ENCODE assay signal across 11 mouse cellular contexts in genomic region chr4:134754371-134754770, GRCm38 (mm10). TPM values are rescaled to one million over a fixed set of nuclear protein-coding genes. Genes with fewer than 3 reads are reported as not detected.
DNase-seq lines count a peak whose midpoint lies in the region; ATAC-seq and TF ChIP-seq lines count a peak whose summit lies in the region.
"Had no signal": no experiment of that assay in that cellular context is flagged by ENCODE, and none has a peak within 500 bp of the region (broad histone marks: within the 10 kb centered on the region; RNA-seq: fewer than 3 reads in every experiment).

No protein-coding gene starts in this region.

- H3K4me1 ChIP-seq in intestine, embryonic 14.5 days (replicated peaks; ENCODE audit: control insufficient read depth, insufficient read depth, low read length), result peaks cover 19% of the 10 kb centered on the region
- H3K4me1 ChIP-seq in intestine, postnatal 0 days (replicated peaks; ENCODE audit: control insufficient read depth, insufficient read depth, low read length), result peaks cover under 1% of the 10 kb centered on the region; the same call in 1 of the 2 replicates
- peaks cover 34% of the 10 kb centered on the region for H3K4me1 ChIP-seq in stomach, embryonic 14.5 days (ENCODE audit: control insufficient read depth, insufficient read depth, low read length)
- no peaks in the 10 kb centered on the region; the same call in 1 of the 2 replicates for H3K4me1 ChIP-seq in stomach, postnatal 0 days (replicated peaks; ENCODE audit: control insufficient read depth, insufficient read depth)

- H3K9ac ChIP-seq in intestine, embryonic 14.5 days (ENCODE audit: low read length), result no peak overlapping the region
- no peak overlapping the region for H3K9ac ChIP-seq in intestine, postnatal 0 days (ENCODE audit: low read depth, low read length)
- no peak overlapping the region for H3K9ac ChIP-seq in stomach, embryonic 14.5 days (replicated peaks; ENCODE audit: low read depth, low read length)
- H3K9ac ChIP-seq in stomach, postnatal 0 days (ENCODE audit: low read length), result no peak overlapping the region

- H3K36me3 ChIP-seq in intestine, embryonic 14.5 days (ENCODE audit: control insufficient read depth, insufficient read depth, low read length), result 0 out of 2 replicates have a peak, but pooled peaks cover 3% of the 10 kb centered on the region
- H3K36me3 ChIP-seq in intestine, postnatal 0 days (ENCODE audit: control insufficient read depth, insufficient read depth), result peaks cover 10% of the 10 kb centered on the region; the same call in 1 of the 2 replicates
- H3K36me3 ChIP-seq in stomach, embryonic 14.5 days (ENCODE audit: control insufficient read depth, insufficient read depth, low read length), result no peaks in the 10 kb centered on the region
- peaks cover 4% of the 10 kb centered on the region for H3K36me3 ChIP-seq in stomach, postnatal 0 days (ENCODE audit: control insufficient read depth, insufficient read depth, low read length)

- no peaks in the 10 kb centered on the region for H3K9me3 ChIP-seq in intestine, embryonic 14.5 days (ENCODE audit: control insufficient read depth, low read length)
- no peaks in the 10 kb centered on the region for H3K9me3 ChIP-seq in intestine, postnatal 0 days (ENCODE audit: control insufficient read depth)
- H3K9me3 ChIP-seq in stomach, embryonic 14.5 days (ENCODE audit: control insufficient read depth, low read depth, low read length), result no peaks in the 10 kb centered on the region
- H3K9me3 ChIP-seq in stomach, postnatal 0 days (ENCODE audit: control insufficient read depth, low read length), result no peaks in the 10 kb centered on the region
- H3K9me3 ChIP-seq: G1E had no signal

- no peak for TF ChIP-seq EP300 in stomach, postnatal 0 days (optimal IDR thresholded peaks at IDR 0.05)

- peak overlapping the region; percentile 25; the same call in 1 of the 2 replicates for H3K27ac ChIP-seq in intestine, embryonic 14.5 days (ENCODE audit: low read depth)
- no peak overlapping the region for H3K27ac ChIP-seq in intestine, postnatal 0 days (ENCODE audit: low read depth, low read length)
- 0 out of 2 replicates have a peak overlapping the region, but pooled peaks have one; percentile 11 for H3K27ac ChIP-seq in stomach, embryonic 14.5 days (ENCODE audit: low read length)
- no peak overlapping the region for H3K27ac ChIP-seq in stomach, postnatal 0 days (replicated peaks)

- H3K27me3 ChIP-seq in intestine, embryonic 14.5 days (replicated peaks; ENCODE audit: control insufficient read depth, insufficient read depth, low read length), result no peaks in the 10 kb centered on the region
- H3K27me3 ChIP-seq in intestine, postnatal 0 days (replicated peaks; ENCODE audit: control insufficient read depth, insufficient read depth, low read length), result no peaks in the 10 kb centered on the region
- H3K27me3 ChIP-seq in stomach, embryonic 14.5 days (ENCODE audit: control insufficient read depth, insufficient read depth, low read length), result no peaks in the 10 kb centered on the region
- H3K27me3 ChIP-seq in stomach, postnatal 0 days (ENCODE audit: control insufficient read depth, insufficient read depth, low read length), result no peaks in the 10 kb centered on the region

- H3K4me3 ChIP-seq in intestine, embryonic 14.5 days (ENCODE audit: low read depth, low read length), result no peak overlapping the region
- H3K4me3 ChIP-seq in intestine, postnatal 0 days (ENCODE audit: low read depth, low read length), result no peak overlapping the region
- H3K4me3 ChIP-seq in stomach, embryonic 14.5 days (ENCODE audit: low read depth, low read length), result no peak overlapping the region
- H3K4me3 ChIP-seq in stomach, postnatal 0 days (ENCODE audit: low read depth, low read length), result no peak overlapping the region

- WGBS in intestine, embryonic 14.5 days, result 42% methylated on average over 10 of the region's 10 CpGs
- WGBS in intestine, postnatal 0 days, result 75% methylated on average over 10 of the region's 10 CpGs
- 40% methylated on average over 10 of the region's 10 CpGs for WGBS in stomach, embryonic 14.5 days
- 56% methylated on average over 10 of the region's 10 CpGs for WGBS in stomach, postnatal 0 days

- no peak for TF ChIP-seq CTCF in intestine, postnatal 0 days (IDR thresholded peaks at IDR 0.05; ENCODE audit: low read depth)
- TF ChIP-seq CTCF in stomach, postnatal 0 days (IDR thresholded peaks at IDR 0.05; ENCODE audit: low read depth), result no peak

- no peak for ATAC-seq in intestine, embryonic 14.5 days (replicated peaks; ENCODE audit: low FRiP score, low TSS enrichment, low read depth)
- no peak for ATAC-seq in intestine, postnatal 0 days
- no peak for ATAC-seq in stomach, embryonic 14.5 days (ENCODE audit: insufficient number of reproducible peaks, insufficient read depth, low FRiP score, low read depth)
- no peak for ATAC-seq in stomach, postnatal 0 days (ENCODE audit: low FRiP score, low TSS enrichment)
- ATAC-seq in megakaryocyte, adult 5-6 weeks (ENCODE audit: poor library complexity, severe bottlenecking), result peak; percentile 33
- ATAC-seq: forebrain, embryonic 14.5 days had no signal

- H3K4me2 ChIP-seq in intestine, embryonic 14.5 days (ENCODE audit: low read length), result no peak overlapping the region
- no peak overlapping the region for H3K4me2 ChIP-seq in intestine, postnatal 0 days (replicated peaks; ENCODE audit: low read depth)
- H3K4me2 ChIP-seq in stomach, embryonic 14.5 days (replicated peaks; ENCODE audit: low read depth, low read length), result no peak overlapping the region
- no peak overlapping the region for H3K4me2 ChIP-seq in stomach, postnatal 0 days (replicated peaks; ENCODE audit: low read depth)

- no peak for DNase-seq in intestine, embryonic 14.5 days (ENCODE audit: low spot score)
- no peak for DNase-seq in stomach, postnatal 0 days (ENCODE audit: low spot score)
- DNase-seq in thymus, postnatal 4 days, result peak; percentile 73
- no peak for DNase-seq in cerebellum, adult 11 months
- DNase-seq in cerebellum, adult 9-11 months, result no peak
- DNase-seq: cerebellum, adult 9-10 months had no signal

RNA-seq across cellular contexts. Expression of gene Ldlrap1, which starts 13.5 kb away (rescaled TPM):
- 15.0 and 16.6 TPM in 2 replicates for polyA plus RNA-seq in intestine, embryonic 14.5 days (2014; fragmentation: Nextera tagmentation; extraction: Ambion mirVana)
- polyA plus RNA-seq in intestine, postnatal 0 days (2015; fragmentation: Nextera tagmentation; extraction: Ambion mirVana), result 18.0 and 18.1 TPM in 2 replicates
- polyA plus RNA-seq in stomach, embryonic 14.5 days (2014; fragmentation: Nextera tagmentation; extraction: Ambion mirVana), result 18.9 and 20.3 TPM in 2 replicates
- 18.8 and 19.5 TPM in 2 replicates for polyA plus RNA-seq in stomach, postnatal 0 days (2015; fragmentation: Nextera tagmentation; extraction: Ambion mirVana)
- total RNA-seq in megakaryocyte, adult 5-6 weeks (2015), result 13.8 and 16.0 TPM in 2 replicates
- total RNA-seq in megakaryocyte, adult 5-6 weeks (2017), result 7.6 and 9.6 TPM in 2 replicates

RNA-seq across cellular contexts. Expression of gene Man1c1, which starts 50.3 kb away (rescaled TPM):
- polyA plus RNA-seq in intestine, embryonic 14.5 days (2014; fragmentation: Nextera tagmentation; extraction: Ambion mirVana), result 2.2 and 3.6 TPM in 2 replicates
- 1.7 TPM in 2 replicates for polyA plus RNA-seq in intestine, postnatal 0 days (2015; fragmentation: Nextera tagmentation; extraction: Ambion mirVana)
- polyA plus RNA-seq in stomach, embryonic 14.5 days (2014; fragmentation: Nextera tagmentation; extraction: Ambion mirVana), result 1.7 and 2.5 TPM in 2 replicates
- 1.5 TPM in 2 replicates for polyA plus RNA-seq in stomach, postnatal 0 days (2015; fragmentation: Nextera tagmentation; extraction: Ambion mirVana)
- total RNA-seq in megakaryocyte, adult 5-6 weeks (2015), result 28.0 and 33.1 TPM in 2 replicates
- 14.1 and 16.9 TPM in 2 replicates for total RNA-seq in megakaryocyte, adult 5-6 weeks (2017)
- polyA plus RNA-seq: G1E had no signal

Comparison
In these comparisons a context has a peak if more than half of its experiments do, and no peak if none do; other contexts are left out.
1. H3K27ac ChIP-seq: peak in intestine, embryonic 14.5 days (single experiment) and stomach, embryonic 14.5 days (single experiment); none in intestine, postnatal 0 days (single experiment) and stomach, postnatal 0 days (single experiment).